Mouse (Mus musculus): ENCODE results near the gene Tas2r134. TPM values are rescaled to one million over a fixed set of nuclear protein-coding genes. Genes with fewer than 3 reads are reported as not detected.

Tas2r134 gene
- polyA plus RNA-seq, 1 experiment from 2014 or later, result not detected

DNA sequence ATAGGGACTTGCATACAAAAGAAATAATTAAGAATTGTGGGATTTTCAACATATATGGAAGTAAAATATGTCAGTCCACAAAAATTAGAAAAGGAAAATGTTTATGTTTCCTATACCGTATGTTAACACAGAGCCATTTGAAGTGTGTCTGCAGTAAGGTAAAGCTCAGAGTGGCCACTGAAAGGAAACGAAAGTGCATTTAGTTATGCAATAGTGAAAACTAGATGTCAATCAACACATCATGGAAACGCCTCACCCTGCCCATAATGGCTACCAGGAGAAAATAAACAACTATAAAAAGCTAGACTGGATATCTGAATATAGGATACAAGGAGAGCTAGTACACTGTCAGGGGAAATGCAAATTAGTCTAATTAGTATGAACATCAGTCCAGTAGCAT lies 1.3 kb upstream of the Tas2r134 start:
- ATAC-seq (ENCODE audit: insufficient read depth), result no peak
- Histone ChIP-seq H3K9ac (no peak overlapping the region), H3K4me1 (ENCODE audit: insufficient read depth) (no peaks in the 10 kb centered on the region), H3K4me2 (no peak overlapping the region), H3K27ac (ENCODE audit: low read depth) (no peak overlapping the region), H3K27me3 (ENCODE audit: insufficient read depth, low read length) (no peaks in the 10 kb centered on the region), H3K36me3 (ENCODE audit: insufficient read depth) (no peaks in the 10 kb centered on the region), H3K9me3 (ENCODE audit: low read depth, low read length) (no peaks in the 10 kb centered on the region), H3K4me3 (ENCODE audit: low read depth, low read length) (no peak overlapping the region)
- no peak for TF ChIP-seq CTCF (IDR thresholded peaks at IDR 0.05; ENCODE audit: low read depth)
- no peak for DNase-seq
- 53% methylated on average over 3 of the region's 3 CpGs for WGBS

DNA sequence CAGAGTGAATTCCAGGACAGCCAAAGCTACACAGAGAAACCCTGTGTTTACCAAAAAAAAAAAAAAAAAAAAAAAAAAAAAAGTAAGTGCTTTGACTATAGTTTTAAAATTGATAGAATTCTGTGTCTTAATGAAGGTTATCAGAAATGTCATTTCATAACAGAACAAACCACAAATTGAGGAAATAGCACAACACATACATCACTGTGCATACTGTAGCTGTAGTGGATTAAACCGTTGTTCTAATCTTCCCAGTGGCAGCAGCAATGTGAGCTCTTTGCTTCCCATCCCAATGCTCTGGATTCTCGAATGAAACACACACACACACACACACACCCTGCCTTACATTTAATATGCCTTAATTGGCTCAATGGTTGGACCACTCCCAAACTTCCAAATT lies 4.1 kb downstream of the Tas2r134 start:
- Histone ChIP-seq H3K9me3 (ENCODE audit: low read depth, low read length) (no peaks in the 10 kb centered on the region), H3K4me3 (ENCODE audit: low read depth, low read length) (no peak overlapping the region), H3K27ac (ENCODE audit: low read depth) (no peak overlapping the region), H3K36me3 (ENCODE audit: insufficient read depth) (no peaks in the 10 kb centered on the region), H3K4me1 (ENCODE audit: insufficient read depth) (no peaks in the 10 kb centered on the region), H3K4me2 (no peak overlapping the region), H3K27me3 (ENCODE audit: insufficient read depth, low read length) (no peaks in the 10 kb centered on the region), H3K9ac (no peak overlapping the region)
- DNase-seq, result no peak
- TF ChIP-seq CTCF (IDR thresholded peaks at IDR 0.05; ENCODE audit: low read depth), result no peak
- 63% methylated on average over 2 of the region's 2 CpGs for WGBS
- no peak for ATAC-seq (ENCODE audit: insufficient read depth)

DNA sequence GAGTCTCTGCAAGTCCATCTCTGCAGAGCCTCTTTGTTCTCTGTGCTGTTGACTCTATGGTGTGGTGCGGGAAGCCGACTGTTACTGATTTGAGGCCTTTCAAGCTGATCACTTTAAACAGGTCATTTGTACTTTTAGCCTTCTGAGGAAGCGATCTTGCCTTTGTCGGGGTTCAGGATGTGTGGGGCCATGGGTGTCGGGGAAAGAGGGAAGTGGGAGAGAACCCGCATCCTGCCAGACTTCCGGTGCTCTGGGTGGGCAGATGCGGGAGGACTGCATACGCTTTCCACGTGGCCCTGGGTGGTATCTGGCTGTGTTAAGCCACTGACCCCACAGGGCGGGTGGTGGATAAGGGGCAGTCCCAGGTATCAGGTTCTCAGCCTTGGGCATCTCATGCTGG lies 10.4 kb downstream of the Tas2r134 start:
- H3K4me3 ChIP-seq (ENCODE audit: low read depth, low read length), result no peak overlapping the region
- no peak overlapping the region for H3K9ac ChIP-seq
- DNase-seq, result no peak
- no peak overlapping the region for H3K27ac ChIP-seq (ENCODE audit: low read depth)
- H3K4me2 ChIP-seq, result no peak overlapping the region
- TF ChIP-seq CTCF (IDR thresholded peaks at IDR 0.05; ENCODE audit: low read depth), result no peak
- H3K4me1 ChIP-seq (ENCODE audit: insufficient read depth), result no peaks in the 10 kb centered on the region
- ATAC-seq (ENCODE audit: insufficient read depth), result no peak
- no peaks in the 10 kb centered on the region for H3K9me3 ChIP-seq (ENCODE audit: low read depth, low read length)
- WGBS, result 76% methylated on average over 11 of the region's 11 CpGs
- H3K27me3 ChIP-seq (ENCODE audit: insufficient read depth, low read length), result no peaks in the 10 kb centered on the region
- H3K36me3 ChIP-seq (ENCODE audit: insufficient read depth), result no peaks in the 10 kb centered on the region

DNA sequence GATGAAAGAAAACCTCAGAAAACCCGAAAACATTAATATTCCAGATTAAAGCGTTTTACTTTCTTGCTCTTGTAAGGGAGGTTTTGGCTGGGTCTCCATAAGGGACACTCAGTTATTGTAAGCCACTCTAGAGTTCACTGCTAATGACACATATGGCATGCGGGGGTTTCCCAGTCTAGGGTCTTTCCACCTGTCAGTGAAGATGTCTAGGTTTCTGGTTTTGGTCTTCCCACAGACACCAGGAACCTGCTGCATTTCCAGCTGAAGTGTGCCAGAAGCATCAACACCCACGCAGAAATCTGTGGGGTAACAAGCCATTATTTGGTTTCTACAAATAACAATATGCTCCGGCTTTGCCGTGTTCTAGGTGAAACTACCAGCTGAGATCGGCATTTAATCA lies 14.3 kb downstream of the Tas2r134 start:
- Histone ChIP-seq H3K27me3 (ENCODE audit: insufficient read depth, low read length) (no peaks in the 10 kb centered on the region), H3K36me3 (ENCODE audit: insufficient read depth) (no peaks in the 10 kb centered on the region), H3K9me3 (ENCODE audit: low read depth, low read length) (no peaks in the 10 kb centered on the region), H3K4me3 (ENCODE audit: low read depth, low read length) (no peak overlapping the region), H3K4me1 (ENCODE audit: insufficient read depth) (no peaks in the 10 kb centered on the region), H3K27ac (ENCODE audit: low read depth) (no peak overlapping the region), H3K9ac (no peak overlapping the region), H3K4me2 (no peak overlapping the region)
- 91% methylated on average over 7 of the region's 7 CpGs for WGBS
- no peak for TF ChIP-seq CTCF (IDR thresholded peaks at IDR 0.05; ENCODE audit: low read depth)
- no peak for DNase-seq
- no peak for ATAC-seq (ENCODE audit: insufficient read depth)

DNA sequence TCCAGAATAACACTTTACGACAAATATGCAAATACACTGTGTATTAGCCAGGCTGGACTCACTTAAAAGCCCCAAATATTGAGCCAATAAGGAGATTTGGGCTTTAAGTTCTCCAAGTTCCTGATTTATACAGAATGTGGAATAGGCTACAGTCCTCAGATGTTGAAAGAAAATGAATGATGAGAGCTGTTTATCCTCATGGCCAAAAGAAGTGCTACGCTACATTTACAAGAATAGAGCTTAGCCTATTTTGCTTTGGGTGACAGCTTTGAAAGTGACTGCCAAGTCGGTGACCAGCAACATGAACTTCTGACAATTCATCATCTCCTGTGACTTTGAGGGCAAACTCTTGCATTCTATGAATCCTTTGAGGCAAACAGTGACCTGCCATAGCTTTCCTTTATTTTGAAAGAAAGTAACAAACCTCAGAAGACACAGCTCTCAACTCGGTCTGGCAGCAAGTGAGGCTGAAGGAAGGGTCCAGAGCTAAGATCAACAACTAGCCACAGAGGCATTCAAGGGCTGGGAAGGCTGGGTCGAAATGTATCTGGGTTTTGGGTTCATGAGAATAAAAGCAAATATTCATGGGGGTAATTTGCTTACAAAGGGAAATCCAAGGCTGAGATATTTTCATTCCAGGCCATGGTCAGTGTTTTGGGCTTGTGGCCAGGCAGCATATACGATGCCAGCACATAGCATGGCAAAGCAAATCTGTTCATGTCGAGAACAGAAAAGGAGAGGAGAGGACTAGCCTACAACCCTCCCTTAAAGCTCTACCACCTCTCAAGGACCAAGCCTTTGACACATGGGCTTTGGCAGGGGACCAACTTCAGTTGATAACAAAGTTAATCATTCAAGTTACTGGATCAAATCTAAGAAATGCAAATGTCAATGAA lies 16.2 kb downstream of the Tas2r134 start:
- ATAC-seq (ENCODE audit: insufficient read depth) (peak; percentile 35; the same call in 1 of the 2 replicates), DNase-seq (peak; percentile 77)
- Histone ChIP-seq H3K4me1 (ENCODE audit: insufficient read depth) (no peaks in the 10 kb centered on the region), H3K9me3 (ENCODE audit: low read depth, low read length) (no peaks in the 10 kb centered on the region), H3K4me2 (no peak overlapping the region), H3K4me3 (ENCODE audit: low read depth, low read length) (no peak overlapping the region), H3K27me3 (ENCODE audit: insufficient read depth, low read length) (no peaks in the 10 kb centered on the region), H3K27ac (ENCODE audit: low read depth) (no peak overlapping the region), H3K36me3 (ENCODE audit: insufficient read depth) (no peaks in the 10 kb centered on the region), H3K9ac (no peak overlapping the region)
- 45% methylated on average over 7 of the region's 7 CpGs for WGBS
- TF ChIP-seq CTCF (IDR thresholded peaks at IDR 0.05; ENCODE audit: low read depth), result no peak

DNA sequence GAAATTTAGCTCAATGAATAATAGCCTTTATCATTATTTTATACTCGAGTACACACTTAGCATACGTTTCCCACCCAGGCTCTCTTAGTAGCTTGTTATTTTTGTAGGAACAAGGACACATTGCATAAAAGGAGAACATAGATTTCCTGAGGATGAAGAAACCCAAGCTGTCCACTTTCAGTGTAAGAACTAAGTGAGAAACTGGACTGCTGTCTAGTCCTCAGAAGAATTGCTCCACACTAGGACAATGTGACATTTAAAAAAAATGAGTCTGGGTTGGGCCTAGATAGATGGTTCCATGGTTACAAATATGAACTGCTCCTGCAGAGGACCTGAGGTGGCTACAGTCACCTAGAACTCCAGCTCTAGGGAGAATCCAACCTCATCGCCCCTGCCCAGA lies 20.7 kb downstream of the Tas2r134 start:
- 78% methylated on average over 3 of the region's 3 CpGs for WGBS
- no peak for DNase-seq
- Histone ChIP-seq H3K36me3 (ENCODE audit: insufficient read depth) (no peaks in the 10 kb centered on the region), H3K4me3 (ENCODE audit: low read depth, low read length) (no peak overlapping the region), H3K27ac (ENCODE audit: low read depth) (no peak overlapping the region), H3K27me3 (ENCODE audit: insufficient read depth, low read length) (no peaks in the 10 kb centered on the region), H3K4me1 (ENCODE audit: insufficient read depth) (no peaks in the 10 kb centered on the region), H3K4me2 (no peak overlapping the region), H3K9me3 (ENCODE audit: low read depth, low read length) (no peaks in the 10 kb centered on the region), H3K9ac (no peak overlapping the region)
- no peak for TF ChIP-seq CTCF (IDR thresholded peaks at IDR 0.05; ENCODE audit: low read depth)
- ATAC-seq (ENCODE audit: insufficient read depth), result no peak

DNA sequence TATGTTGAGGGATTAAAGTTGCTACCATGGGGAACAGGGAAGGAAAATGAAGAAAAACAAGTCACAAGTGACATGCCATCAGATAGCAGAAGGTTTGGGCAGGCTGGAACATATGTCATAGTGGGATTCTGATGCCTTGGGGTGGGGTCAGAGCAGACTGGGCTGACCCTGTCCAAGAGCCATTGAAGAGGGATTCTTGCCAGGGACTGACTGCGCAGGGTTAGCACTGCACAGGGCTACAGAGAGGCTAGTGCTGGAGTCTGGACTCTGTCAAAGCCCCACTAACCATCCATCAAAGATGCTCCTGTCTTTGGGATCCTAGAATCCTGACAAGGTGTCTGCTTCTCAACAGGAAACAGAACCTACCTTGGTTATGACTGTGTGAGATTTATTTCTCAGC lies 22.6 kb downstream of the Tas2r134 start:
- ATAC-seq (ENCODE audit: insufficient read depth) (no peak), DNase-seq (no peak)
- Histone ChIP-seq H3K36me3 (ENCODE audit: insufficient read depth) (no peaks in the 10 kb centered on the region), H3K27me3 (ENCODE audit: insufficient read depth, low read length) (no peaks in the 10 kb centered on the region), H3K27ac (ENCODE audit: low read depth) (no peak overlapping the region), H3K4me2 (no peak overlapping the region), H3K4me3 (ENCODE audit: low read depth, low read length) (no peak overlapping the region), H3K9ac (no peak overlapping the region), H3K9me3 (ENCODE audit: low read depth, low read length) (no peaks in the 10 kb centered on the region), H3K4me1 (ENCODE audit: insufficient read depth) (no peaks in the 10 kb centered on the region)
- no peak for TF ChIP-seq CTCF (IDR thresholded peaks at IDR 0.05; ENCODE audit: low read depth)
- 78% methylated on average over 1 of the region's 1 CpGs for WGBS

All from lung, embryonic 14.5 days (tissue).